Mouse (Mus musculus) midbrain, embryonic 16.5 days (tissue): Measurements from ENCODE around the gene Itm2c. TPM values are rescaled to one million over a fixed set of nuclear protein-coding genes. Genes with fewer than 3 reads are reported as not detected.

ENCODE experiments used
- polyA plus RNA-seq: library from polyadenylated mRNA; unstranded; fragments of >200 nt; fragmentation: Nextera tagmentation; extraction: Ambion mirVana; gene quantifications from 2 replicates; pipeline ENCODE4 v1.2.1, GENCODE M21; 2015

The Itm2c gene
- polyA plus RNA-seq, 1 experiment from 2014 or later = 249 TPM

Other genes starting within 250 kb of the Itm2c start
- 0.33 TPM in 1 of 2 replicates, not detected in the other for gene Sp100, start 244.3 kb upstream of the Itm2c start, polyA plus RNA-seq
- 0.19 and 0.27 TPM in 2 replicates for gene A630001G21Rik, start 115.6 kb upstream of the Itm2c start, polyA plus RNA-seq
- 49.4 and 51.1 TPM in 2 replicates for gene Cab39, start 100.8 kb upstream of the Itm2c start, polyA plus RNA-seq
- gene 4933407L21Rik, start 34.2 kb downstream of the Itm2c start, polyA plus RNA-seq = 10.1 and 10.5 TPM in 2 replicates
- 0.07 and 0.13 TPM in 2 replicates for gene Gpr55, start 66.7 kb downstream of the Itm2c start, polyA plus RNA-seq
- 0.55 and 0.67 TPM in 2 replicates for gene Spata3, start 122.5 kb downstream of the Itm2c start, polyA plus RNA-seq
- 6.8 and 10.1 TPM in 2 replicates for gene 2810459M11Rik, start 151.6 kb downstream of the Itm2c start, polyA plus RNA-seq
- 198 TPM in 2 replicates for gene Psmd1, start 170.1 kb downstream of the Itm2c start, polyA plus RNA-seq
- gene Htr2b, start 217.7 kb downstream of the Itm2c start, polyA plus RNA-seq = 0.13 and 0.29 TPM in 2 replicates
- gene Gm21972, start 239.4 kb downstream of the Itm2c start, polyA plus RNA-seq = 0.79 TPM in 1 of 2 replicates, not detected in the other